Mouse (Mus musculus) left cerebral cortex, postnatal 14 days (tissue): ENCODE measurements around the gene Hbs1l. TPM values are rescaled to one million over a fixed set of nuclear protein-coding genes. Genes with fewer than 3 reads are reported as not detected.

Source experiments
- DNase-seq, 2 experiments: peaks; one replicate each; pipeline ENCODE4 v3.0.0; 2021 to 2022; ENCODE audit warnings: low spot score in 2 of 2, mixed read lengths in 1 of 2
- intact Hi-C: fragments of 180-260 bp; cut with DNase I; formaldehyde crosslinking; loops from one replicate; pipeline ENCODE4 v1.15.1; 2025
- total RNA-seq, 2 experiments: library from RNA; stranded (reverse); gene quantifications; 2 replicates each; pipeline ENCODE4 v1.2.3; 2021

Hbs1l gene
- total RNA-seq, 2 experiments from 2014 or later, result 72.9 to 79.2 TPM

- intact Hi-C loops, result loop anchor here (10.0 kb wide), 1 partner anchor 304 kb away; no protein-coding TSS in a partner anchor
- DNase-seq, result no peak
Measured at GRCm38 (mm10) chr10:21298972-21299371, 3.2 kb downstream of the Hbs1l start.

DNA sequence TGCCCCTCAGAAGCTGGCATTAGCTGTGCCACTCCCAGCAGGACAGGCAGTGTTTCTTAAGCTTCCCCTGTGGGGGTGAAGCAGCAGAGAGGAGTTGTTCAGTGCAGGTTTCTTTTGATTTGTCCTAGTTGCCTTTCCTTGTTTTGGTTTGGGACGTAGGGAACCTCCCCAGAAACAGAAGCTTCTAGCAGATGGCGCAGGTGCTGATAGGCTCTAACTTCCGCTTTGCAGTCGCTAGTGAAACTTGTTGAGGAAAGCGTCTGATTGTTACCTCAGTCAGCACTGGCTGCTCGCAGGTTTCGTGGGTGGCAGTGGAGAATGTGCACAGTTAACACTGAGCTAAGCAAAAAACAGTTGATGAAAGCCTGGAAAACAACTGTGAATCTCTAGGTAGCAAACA is 6.0 kb downstream of the Hbs1l start:
- intact Hi-C loops, result no loop called here
- DNase-seq, result no peak

GRCm38 (mm10) chr10:21304672-21305632 is 9.2 kb downstream of the Hbs1l start:
- intact Hi-C loops, result no loop called here
- DNase-seq, result no peak

DNA sequence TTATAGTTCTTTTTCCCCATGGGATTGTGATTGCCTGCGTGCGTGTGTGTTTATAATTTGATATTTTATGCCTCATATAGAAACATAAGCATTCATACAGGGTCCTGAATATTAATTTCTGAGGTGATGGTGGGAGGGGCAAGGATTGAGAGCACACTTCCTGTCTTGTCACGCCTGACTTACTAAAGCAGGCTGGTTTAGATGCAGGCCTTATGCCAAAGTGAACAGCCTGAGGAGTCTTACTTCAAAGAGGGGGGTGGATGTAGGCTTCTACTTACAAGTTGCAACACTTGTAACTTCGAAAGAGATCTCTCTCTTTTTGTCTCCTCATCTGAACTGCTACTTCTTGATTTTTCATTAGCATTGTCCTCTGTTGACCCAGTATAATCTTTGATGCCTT is 18.0 kb downstream of the Hbs1l start:
- intact Hi-C loops, result no loop called here
- DNase-seq, result peak in 1 of 2 experiments; percentile 31

DNA sequence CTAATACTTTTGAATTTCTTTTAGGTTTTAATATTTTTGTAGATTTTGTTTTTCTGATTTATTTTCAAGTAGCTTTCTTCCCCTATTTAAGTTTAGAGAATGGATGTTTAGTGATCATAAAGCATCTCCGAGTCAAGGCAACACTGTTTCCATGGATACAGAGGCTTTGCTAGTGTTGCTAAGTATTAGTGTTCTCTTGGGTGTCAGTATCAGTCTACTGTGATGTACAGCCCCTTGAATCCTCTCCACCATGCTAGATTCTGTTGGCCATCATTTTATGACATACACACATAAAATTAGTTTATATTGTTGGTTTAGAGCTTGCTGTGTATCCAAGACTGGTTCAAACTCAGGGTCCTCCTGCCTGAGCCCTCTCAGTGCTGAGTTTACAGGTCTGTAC is 20.3 kb downstream of the Hbs1l start:
- intact Hi-C loops, result no loop called here
- DNase-seq, result no peak

DNA sequence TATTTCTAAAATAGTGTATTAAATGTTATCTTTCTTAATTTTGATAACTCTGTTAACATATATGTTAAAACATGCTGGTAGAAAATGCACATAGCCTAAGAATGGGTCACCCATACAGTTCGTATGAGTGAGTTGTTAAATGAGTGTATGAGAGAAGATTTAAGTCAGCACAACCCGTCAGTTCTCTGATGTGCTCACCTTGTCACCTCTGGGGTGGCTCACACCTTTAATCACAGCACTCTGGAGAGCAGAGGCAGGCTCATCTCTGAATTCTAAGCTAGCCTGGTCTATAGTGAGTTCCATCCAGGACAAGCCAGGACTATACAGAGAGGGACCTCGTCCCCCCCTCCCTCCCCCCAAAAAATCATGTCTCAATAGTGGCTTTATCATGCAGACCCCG is 22.5 kb downstream of the Hbs1l start:
- DNase-seq, result no peak
- intact Hi-C loops, result no loop called here

DNA sequence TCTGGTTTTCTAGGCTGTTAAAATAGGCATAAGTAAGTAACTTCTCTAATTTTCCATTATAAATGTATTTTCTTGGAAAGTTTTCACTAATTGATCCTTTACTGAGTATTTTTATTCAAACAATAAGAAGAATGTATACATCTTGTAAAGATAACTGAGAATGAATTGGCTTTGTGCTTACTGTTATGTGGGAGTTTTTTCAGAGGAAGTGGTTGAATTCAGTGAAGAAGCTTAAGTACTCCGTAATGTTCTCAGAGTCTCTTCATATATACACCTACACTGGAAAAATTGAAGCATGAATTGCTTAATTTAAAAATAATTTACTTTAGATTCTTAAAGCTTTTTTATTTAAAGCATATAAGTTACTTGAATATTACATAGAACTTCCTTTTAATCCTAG is 23.2 kb downstream of the Hbs1l start:
- intact Hi-C loops, result no loop called here
- DNase-seq, result no peak

GRCm38 (mm10) chr10:21320601-21321000 is 24.8 kb downstream of the Hbs1l start:
- DNase-seq, result peak; percentile 20 to 69
- intact Hi-C loops, result no loop called here

DNA sequence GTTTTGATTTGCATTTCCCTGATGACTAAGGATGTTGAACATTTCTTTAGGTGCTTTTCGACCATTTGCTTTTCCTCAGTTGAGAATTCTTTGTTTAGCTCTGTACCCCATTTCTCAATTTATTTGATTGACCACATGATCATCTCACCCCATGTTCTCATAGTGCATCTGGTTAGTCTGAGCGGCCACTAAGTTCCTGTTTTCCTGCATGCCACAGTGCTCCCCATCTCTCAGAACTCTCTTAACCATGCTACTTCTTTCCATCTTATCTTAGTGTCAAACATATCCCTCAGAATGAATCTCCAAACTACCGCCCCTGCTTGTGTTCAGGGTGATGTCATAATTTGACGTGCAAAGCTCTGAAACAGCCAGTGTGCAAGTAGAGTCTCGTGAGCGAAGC is 30.6 kb downstream of the Hbs1l start:
- DNase-seq, result no peak
- intact Hi-C loops, result no loop called here

DNA sequence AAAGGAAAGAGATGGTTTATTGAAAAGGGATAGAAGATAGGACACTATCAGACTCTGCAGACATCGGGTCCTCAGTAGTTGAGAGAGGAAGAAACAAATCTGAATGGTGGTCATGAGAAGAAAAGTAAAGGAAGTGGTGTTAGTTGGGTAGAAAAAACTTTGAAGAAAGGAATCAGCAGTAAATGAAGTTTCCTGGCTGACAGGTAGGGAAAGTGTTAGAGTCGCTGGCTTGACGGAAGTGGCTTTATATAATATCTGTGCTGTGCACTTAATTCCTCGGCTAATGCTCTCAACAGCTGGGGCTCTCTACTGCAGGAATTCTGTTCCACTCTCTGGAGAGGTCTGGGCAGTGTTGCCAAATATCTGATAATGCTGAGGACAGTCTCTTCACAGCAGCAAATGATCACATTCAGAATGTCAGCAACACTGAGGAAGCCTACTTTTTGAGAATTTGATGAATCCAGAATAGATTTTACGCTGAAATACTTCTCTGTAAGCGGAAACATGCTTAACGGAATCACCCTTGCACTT is 31.9 kb downstream of the Hbs1l start:
- DNase-seq, result no peak
- intact Hi-C loops, result no loop called here

DNA sequence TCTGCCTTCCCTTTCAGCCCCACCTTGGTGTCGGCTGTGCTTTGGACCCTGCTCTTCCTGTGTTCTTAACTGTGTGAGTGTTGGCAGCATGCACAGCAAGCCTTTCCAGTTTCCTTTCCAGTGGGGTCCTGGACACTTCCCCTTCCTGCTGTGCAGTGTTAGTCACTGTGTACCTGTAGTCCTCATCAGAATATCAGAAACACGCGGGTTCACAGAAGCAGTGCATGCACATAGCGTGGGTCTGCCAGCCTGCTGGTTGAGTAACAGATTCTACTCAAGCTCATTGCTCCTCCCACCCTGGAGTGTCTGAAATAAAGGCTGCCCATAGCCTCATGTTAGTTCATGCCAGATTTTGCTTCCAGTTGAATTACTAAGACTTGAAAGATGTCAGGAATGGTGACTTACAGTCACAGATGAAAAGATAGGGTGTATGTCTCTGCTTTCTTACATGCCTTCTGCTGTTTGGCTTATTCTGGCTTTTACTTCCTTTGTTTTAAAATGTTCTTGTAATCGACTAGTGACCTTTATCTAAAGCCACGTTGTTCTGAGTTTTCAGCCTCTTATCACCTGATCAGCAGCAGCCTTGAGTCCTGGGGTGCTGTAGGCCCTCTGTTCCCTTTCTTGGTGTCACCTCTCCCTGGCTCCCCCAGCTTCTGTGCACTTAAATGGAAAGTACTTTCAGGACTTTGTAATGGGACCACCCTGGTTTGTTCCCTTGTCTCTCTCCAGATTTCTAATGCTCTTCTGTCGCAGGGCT is 38.7 kb downstream of the Hbs1l start:
- intact Hi-C loops, result no loop called here
- DNase-seq, result no peak

GRCm38 (mm10) chr10:21335534-21335933 is 39.8 kb downstream of the Hbs1l start:
- DNase-seq, result no peak
- intact Hi-C loops, result no loop called here

DNA sequence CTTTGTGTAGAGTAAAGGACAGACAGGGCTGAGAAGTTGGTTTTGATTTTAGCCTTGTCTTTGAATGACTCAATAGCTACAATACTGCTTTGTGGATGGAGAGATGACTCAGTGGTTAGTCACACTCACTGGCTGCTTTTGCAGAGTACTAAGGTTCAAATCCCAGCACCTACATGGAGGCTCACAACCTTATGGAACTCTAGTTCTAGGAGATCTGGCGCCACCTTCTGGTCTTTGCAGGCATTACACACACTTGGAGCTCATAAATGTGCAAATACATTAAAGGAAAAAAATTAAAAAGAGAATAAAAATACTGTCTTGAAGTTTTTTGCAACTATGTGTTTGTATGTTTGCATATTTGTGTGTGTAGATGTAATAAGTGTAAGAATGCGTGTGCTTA is 41.4 kb downstream of the Hbs1l start:
- peak in 1 of 2 experiments; percentile 33 for DNase-seq
- intact Hi-C loops, result no loop called here

DNA sequence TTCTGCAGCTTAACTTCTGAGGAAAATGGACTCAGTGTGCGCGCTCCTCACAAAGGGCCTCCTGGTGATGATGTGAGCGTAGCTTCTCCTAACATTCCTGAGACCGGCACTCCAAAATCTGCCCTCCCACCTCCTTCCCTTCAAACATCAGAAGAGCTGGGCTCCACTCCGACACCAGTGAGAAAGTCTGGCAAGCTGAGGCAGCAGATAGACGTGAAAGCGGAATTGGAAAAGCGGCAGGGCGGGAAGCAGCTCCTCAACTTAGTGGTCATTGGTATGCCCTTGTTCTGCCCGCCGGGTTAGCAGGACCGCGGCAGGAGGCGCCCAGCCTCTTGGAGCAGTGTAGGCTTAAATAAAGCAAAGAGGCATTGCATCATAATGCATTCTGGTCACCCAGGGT is 45.9 kb downstream of the Hbs1l start:
- intact Hi-C loops, result no loop called here
- no peak for DNase-seq

- peak; percentile 23 to 58 for DNase-seq
- intact Hi-C loops, result no loop called here
Measured at GRCm38 (mm10) chr10:21342331-21343005, 46.7 kb downstream of the Hbs1l start.

DNA sequence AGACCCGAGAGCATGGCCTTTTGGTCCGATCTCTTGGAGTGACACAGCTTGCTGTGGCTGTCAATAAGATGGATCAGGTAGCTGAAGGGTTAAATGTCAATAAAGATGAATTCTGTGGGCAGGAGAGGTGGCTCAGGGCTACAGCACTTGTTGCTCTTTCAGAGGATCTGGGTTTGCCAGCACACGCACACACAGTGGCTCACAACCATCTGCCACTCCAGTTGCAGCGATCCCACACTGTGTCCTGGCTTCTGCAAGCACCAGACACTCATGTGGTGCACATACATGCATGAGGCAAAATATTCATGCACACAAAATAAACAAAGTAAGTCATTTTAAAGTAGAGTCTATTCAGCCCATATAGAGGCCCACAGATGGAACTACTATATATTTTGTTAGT is 51.6 kb downstream of the Hbs1l start:
- DNase-seq, result no peak
- intact Hi-C loops, result no loop called here

GRCm38 (mm10) chr10:21349449-21349848 is 53.7 kb downstream of the Hbs1l start:
- intact Hi-C loops, result no loop called here
- DNase-seq, result no peak

GRCm38 (mm10) chr10:21349946-21350345 is 54.2 kb downstream of the Hbs1l start:
- intact Hi-C loops, result no loop called here

GRCm38 (mm10) chr10:21350531-21351515 is 55.0 kb downstream of the Hbs1l start:
- no peak for DNase-seq
- intact Hi-C loops, result no loop called here

More at GRCm38 (mm10) chr10:21349946-21350345, 54.2 kb downstream of the Hbs1l start:
- DNase-seq, result no peak
